Mouse (Mus musculus): ENCODE data around the gene Sp6. TPM values are rescaled to one million over a fixed set of nuclear protein-coding genes. Genes with fewer than 3 reads are reported as not detected.

The Sp6 gene
- polyA plus RNA-seq, 2 experiments, result 0.02 TPM; not detected in 1

DNA sequence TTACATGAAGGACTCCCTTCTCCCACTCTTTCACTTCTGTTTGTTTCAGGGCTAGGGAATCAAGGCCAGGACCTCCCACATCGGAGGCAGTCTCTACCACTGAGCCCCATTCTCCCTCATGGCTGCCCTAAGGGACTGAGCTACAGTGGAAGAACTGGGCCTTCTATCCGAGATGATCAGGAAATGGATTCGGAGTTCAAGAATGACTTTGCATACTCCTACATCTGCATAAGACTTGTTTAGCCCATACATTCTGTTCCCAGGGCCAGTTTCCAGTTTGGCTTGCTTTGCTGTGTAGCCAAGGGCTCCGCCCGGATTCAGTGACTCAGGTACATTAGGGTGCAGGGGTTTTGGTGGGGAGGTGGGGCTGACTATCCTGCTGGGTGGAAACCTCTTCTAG lies 33.2 kb upstream of the Sp6 start:
- Histone ChIP-seq H3K27ac (no peak overlapping the region), H3K27me3 (ENCODE audit: control insufficient read depth, insufficient read depth, low read length) (no peaks in the 10 kb centered on the region; the same call in 1 of the 2 replicates), H3K4me2 (ENCODE audit: low read depth) (no peak overlapping the region), H3K36me3 (replicated peaks; ENCODE audit: control insufficient read depth, insufficient read depth, low read depth) (0 out of 2 replicates have a peak, but pooled peaks cover 4% of the 10 kb centered on the region), H3K4me3 (ENCODE audit: insufficient read depth in 1 of 2, low read depth in 2 of 2, low read length in 2 of 2) (no peak overlapping the region), H3K4me1 (replicated peaks; ENCODE audit: control insufficient read depth in 2 of 2, insufficient read depth in 2 of 2, low read length in 1 of 2) (peaks cover 26 to 31% of the 10 kb centered on the region in 2 experiments), H3K9ac (replicated peaks) (no peak overlapping the region), H3K9me3 (ENCODE audit: control insufficient read depth, low read length) (no peaks in the 10 kb centered on the region)
- ATAC-seq (ENCODE audit: insufficient read depth), result no peak
- 65% methylated on average over 5 of the region's 5 CpGs for WGBS (ENCODE audit: insufficient replicate concordance)
- no peak for TF ChIP-seq CTCF (IDR thresholded peaks at IDR 0.05; ENCODE audit: low read depth)
- TF ChIP-seq EP300 (IDR thresholded peaks at IDR 0.05; ENCODE audit: low read depth), result no peak
- no peak for DNase-seq (ENCODE audit: low read depth in 3 of 3, low spot score in 3 of 3)

DNA sequence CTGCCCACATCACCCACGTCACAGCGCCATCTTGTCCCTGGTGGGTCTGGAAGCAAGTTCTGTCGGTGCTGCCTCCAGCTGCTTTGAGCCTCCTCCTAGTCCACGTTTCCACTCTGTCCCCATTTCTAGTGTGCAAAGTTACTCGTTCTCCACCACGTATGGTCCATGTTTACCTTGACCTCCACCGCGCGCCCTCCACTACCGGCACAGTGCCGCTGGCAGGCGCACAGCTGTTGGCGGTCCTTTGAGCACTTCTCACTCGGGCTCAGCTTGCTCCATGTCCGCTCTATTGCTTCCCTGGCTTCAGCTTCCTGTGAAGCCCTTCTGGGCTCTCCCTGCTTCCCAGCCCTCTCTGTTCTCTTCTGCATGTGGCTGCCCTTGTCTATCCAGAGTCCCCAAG lies 31.7 kb upstream of the Sp6 start:
- TF ChIP-seq CTCF (IDR thresholded peaks at IDR 0.05; ENCODE audit: low read depth) (no peak), EP300 (IDR thresholded peaks at IDR 0.05; ENCODE audit: low read depth) (no peak)
- no peak overlapping the region for H3K4me2 ChIP-seq (ENCODE audit: low read depth)
- H3K4me1 ChIP-seq (replicated peaks; ENCODE audit: control insufficient read depth in 2 of 2, insufficient read depth in 2 of 2, low read length in 1 of 2), result peaks cover 11 to 18% of the 10 kb centered on the region in 2 experiments
- H3K27me3 ChIP-seq (ENCODE audit: control insufficient read depth, insufficient read depth, low read length), result no peaks in the 10 kb centered on the region; the same call in none of the 2 replicates
- no peak overlapping the region for H3K9ac ChIP-seq (replicated peaks)
- H3K4me3 ChIP-seq (ENCODE audit: insufficient read depth in 1 of 2, low read depth in 2 of 2, low read length in 2 of 2), result no peak overlapping the region
- DNase-seq (ENCODE audit: low read depth in 3 of 3, low spot score in 3 of 3) (no peak), ATAC-seq (ENCODE audit: insufficient read depth) (no peak)
- no peaks in the 10 kb centered on the region for H3K36me3 ChIP-seq (replicated peaks; ENCODE audit: control insufficient read depth, insufficient read depth, low read depth)
- WGBS (ENCODE audit: insufficient replicate concordance), result 68% methylated on average over 15 of the region's 15 CpGs
- H3K9me3 ChIP-seq (ENCODE audit: control insufficient read depth, low read length), result no peaks in the 10 kb centered on the region
- no peak overlapping the region for H3K27ac ChIP-seq

DNA sequence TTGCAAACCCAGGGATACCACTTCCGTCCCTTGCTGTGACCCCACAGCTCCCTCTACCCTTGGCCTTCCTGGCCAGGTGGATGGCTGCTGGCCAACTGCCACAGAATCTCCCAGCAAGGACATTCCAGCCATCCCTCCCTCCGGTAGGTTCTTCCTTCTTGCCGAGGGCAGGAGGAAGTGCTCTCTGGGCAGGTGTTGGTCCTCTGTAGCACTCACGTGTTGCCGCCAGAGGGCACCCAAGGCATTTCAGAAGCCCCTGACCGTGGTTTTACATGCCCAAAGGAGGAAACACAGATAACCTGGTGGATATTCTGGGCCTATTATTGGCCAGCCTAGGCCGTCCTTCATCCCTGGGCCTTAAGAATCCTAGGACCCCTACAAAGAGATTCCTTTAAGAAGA lies 30.8 kb upstream of the Sp6 start:
- H3K9me3 ChIP-seq (ENCODE audit: control insufficient read depth, low read length), result no peaks in the 10 kb centered on the region
- H3K4me1 ChIP-seq (replicated peaks; ENCODE audit: control insufficient read depth in 2 of 2, insufficient read depth in 2 of 2, low read length in 1 of 2), result peaks cover 10 to 18% of the 10 kb centered on the region in 2 experiments
- 3% methylated on average over 7 of the region's 7 CpGs for WGBS (ENCODE audit: insufficient replicate concordance)
- H3K4me2 ChIP-seq (ENCODE audit: low read depth), result no peak overlapping the region
- H3K27ac ChIP-seq, result no peak overlapping the region
- ATAC-seq (ENCODE audit: insufficient read depth) (no peak), DNase-seq (ENCODE audit: low read depth in 3 of 3, low spot score in 3 of 3) (peak in 1 of 3 experiments; percentile 53)
- peaks cover 7% of the 10 kb centered on the region for H3K27me3 ChIP-seq (ENCODE audit: control insufficient read depth, insufficient read depth, low read length)
- no peak overlapping the region for H3K4me3 ChIP-seq (ENCODE audit: insufficient read depth in 1 of 2, low read depth in 2 of 2, low read length in 2 of 2)
- no peak overlapping the region for H3K9ac ChIP-seq (replicated peaks)
- TF ChIP-seq CTCF (IDR thresholded peaks at IDR 0.05; ENCODE audit: low read depth), result peak; percentile 95
- no peak for TF ChIP-seq EP300 (IDR thresholded peaks at IDR 0.05; ENCODE audit: low read depth)
- no peaks in the 10 kb centered on the region for H3K36me3 ChIP-seq (replicated peaks; ENCODE audit: control insufficient read depth, insufficient read depth, low read depth)

DNA sequence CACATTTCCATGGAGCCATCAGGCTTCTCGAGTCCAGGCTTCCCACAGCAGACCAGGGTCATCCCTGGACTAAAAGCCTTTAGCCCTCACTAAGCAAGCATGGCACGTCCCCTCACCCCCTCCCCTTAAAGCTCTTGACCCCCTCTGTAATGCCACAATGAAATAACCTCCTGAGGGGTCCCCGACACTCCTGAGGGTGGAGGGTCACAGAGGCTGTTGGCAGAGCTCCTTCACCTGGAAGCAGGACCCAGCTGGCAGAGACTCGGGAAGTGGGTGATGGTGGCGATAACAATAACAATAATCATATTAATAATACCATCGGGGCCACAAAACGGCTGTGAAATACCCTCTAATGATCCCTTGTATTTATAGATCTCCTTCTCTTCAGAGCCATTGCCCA lies 30.3 kb upstream of the Sp6 start, which contains the start of gene Sp2:
Sp2 (minus strand) TSS at position 101 of the 400 bp plus-strand sequence.
- WGBS (ENCODE audit: insufficient replicate concordance), result 64% methylated on average over 7 of the region's 7 CpGs
- Histone ChIP-seq H3K9me3 (ENCODE audit: control insufficient read depth, low read length) (no peaks in the 10 kb centered on the region), H3K4me2 (ENCODE audit: low read depth) (no peak within 1 kb of the TSS), H3K36me3 (replicated peaks; ENCODE audit: control insufficient read depth, insufficient read depth, low read depth) (no peaks in the 10 kb centered on the region), H3K27me3 (ENCODE audit: control insufficient read depth, insufficient read depth, low read length) (peaks cover 12% of the 10 kb centered on the region), H3K9ac (replicated peaks) (no peak within 1 kb of the TSS), H3K4me3 (ENCODE audit: insufficient read depth in 1 of 2, low read depth in 2 of 2, low read length in 2 of 2) (no peak within 1 kb of the TSS), H3K27ac (no peak within 1 kb of the TSS), H3K4me1 (replicated peaks; ENCODE audit: control insufficient read depth in 2 of 2, insufficient read depth in 2 of 2, low read length in 1 of 2) (peaks cover 10 to 18% of the 10 kb centered on the region in 2 experiments)
- ATAC-seq (ENCODE audit: insufficient read depth) (no peak), DNase-seq (ENCODE audit: low read depth in 3 of 3, low spot score in 3 of 3) (no peak)
- TF ChIP-seq CTCF (IDR thresholded peaks at IDR 0.05; ENCODE audit: low read depth) (no peak), EP300 (IDR thresholded peaks at IDR 0.05; ENCODE audit: low read depth) (no peak)

DNA sequence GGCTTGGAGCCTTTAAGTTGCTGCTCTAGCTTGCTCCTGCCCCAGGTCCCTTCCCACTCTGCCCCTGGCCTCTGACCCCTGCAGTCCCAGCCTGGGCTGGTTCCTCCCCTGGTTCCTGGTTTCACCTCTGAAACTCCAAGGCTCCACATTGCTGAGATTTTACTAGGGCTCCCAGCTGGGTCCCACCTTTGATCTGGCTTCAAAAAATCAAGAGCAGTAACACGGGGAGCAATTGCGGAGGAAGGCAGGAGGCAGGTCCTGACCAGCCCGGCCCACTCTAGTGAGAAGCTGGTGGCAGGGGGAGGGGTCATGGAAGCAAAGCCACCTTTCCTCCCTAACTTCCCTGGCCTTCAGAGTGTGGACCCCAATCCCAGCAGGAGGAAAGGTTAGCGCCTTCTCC lies 28.3 kb upstream of the Sp6 start:
- 47% methylated on average over 4 of the region's 4 CpGs for WGBS (ENCODE audit: insufficient replicate concordance)

More for the DNA sequence above, 28.3 kb upstream of the Sp6 start:
- no peak for DNase-seq (ENCODE audit: low read depth in 3 of 3, low spot score in 3 of 3)
- TF ChIP-seq EP300 (IDR thresholded peaks at IDR 0.05; ENCODE audit: low read depth) (no peak), CTCF (IDR thresholded peaks at IDR 0.05; ENCODE audit: low read depth) (no peak)
- Histone ChIP-seq H3K4me3 (ENCODE audit: insufficient read depth in 1 of 2, low read depth in 2 of 2, low read length in 2 of 2) (no peak overlapping the region), H3K27me3 (ENCODE audit: control insufficient read depth, insufficient read depth, low read length) (peaks cover 16% of the 10 kb centered on the region), H3K4me1 (replicated peaks; ENCODE audit: control insufficient read depth in 2 of 2, insufficient read depth in 2 of 2, low read length in 1 of 2) (peaks cover 0 to 5% of the 10 kb centered on the region in 2 experiments; a peak in 2 of 4 replicates), H3K27ac (no peak overlapping the region), H3K36me3 (replicated peaks; ENCODE audit: control insufficient read depth, insufficient read depth, low read depth) (no peaks in the 10 kb centered on the region), H3K9me3 (ENCODE audit: control insufficient read depth, low read length) (no peaks in the 10 kb centered on the region), H3K9ac (replicated peaks) (no peak overlapping the region), H3K4me2 (ENCODE audit: low read depth) (no peak overlapping the region)
- ATAC-seq (ENCODE audit: insufficient read depth), result no peak
